Mouse (Mus musculus): ENCODE measurements at regions not wholly inside any gene's neighbourhood (a gene's known extent, or its start where the extent isn't known, plus 50 kb on each side); places are given as distances from the start of the nearest gene placed in this dataset.

DNA sequence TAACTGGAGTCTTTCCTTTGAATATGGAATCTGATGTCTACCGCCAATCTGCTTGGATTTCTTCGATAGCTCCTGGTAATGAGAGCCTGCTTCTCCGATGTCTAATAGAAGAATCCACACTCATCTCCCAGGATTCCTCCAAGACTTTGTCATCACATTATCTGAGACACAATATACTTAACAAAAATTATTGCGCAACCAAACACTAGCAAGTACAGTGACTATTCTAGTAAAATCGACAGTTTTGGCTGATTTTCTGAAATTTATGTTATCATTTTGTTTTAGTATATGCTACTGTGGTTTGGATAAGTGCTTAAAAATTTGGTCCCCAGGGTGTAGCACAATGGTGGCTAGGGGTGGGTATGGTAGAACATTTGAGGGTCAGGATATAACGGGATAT lies 266.5 kb downstream of the Gm5447 start:
- DNase-seq (ENCODE audit: low spot score): no peak

DNA sequence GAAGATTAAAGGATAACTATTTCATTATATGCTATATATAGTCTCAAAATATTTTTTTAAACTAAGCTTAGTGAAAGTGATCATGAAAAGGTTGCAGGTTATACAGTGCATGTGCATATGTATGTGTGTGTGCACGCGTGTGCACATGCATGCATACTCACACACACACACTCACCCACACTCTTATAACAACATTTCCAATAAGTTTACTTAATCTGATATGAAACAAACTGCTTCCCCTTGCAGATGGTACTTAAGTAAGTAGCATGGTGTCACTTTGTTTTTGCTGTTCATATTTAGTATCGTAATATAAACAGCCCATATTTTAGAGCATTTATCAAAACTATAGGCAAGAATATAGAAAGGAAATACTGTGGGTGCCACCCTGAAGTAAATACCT lies 275.0 kb downstream of the Gm5447 start:
- DNase-seq (ENCODE audit: low spot score): no peak

DNA sequence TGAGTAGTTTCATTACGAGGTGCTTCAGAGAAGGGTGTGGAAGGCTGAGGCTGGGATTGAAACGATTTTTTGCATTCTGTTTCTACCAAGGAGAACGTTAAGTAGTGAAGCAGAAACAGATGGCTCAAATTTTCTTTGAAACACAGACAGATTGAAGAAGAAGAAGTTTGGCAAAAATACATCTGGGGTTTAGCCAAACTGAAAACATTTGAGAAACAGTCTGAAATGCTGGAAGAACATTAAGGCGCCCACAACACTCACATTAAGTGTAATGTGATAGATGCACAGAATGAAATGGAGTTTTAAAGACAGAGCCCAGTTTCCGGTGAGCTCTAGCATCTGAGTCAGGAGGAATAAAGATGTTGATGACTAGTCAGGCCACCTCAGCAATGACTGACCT lies 275.5 kb downstream of the Gm5447 start:
- no peak for DNase-seq (ENCODE audit: low spot score)

DNA sequence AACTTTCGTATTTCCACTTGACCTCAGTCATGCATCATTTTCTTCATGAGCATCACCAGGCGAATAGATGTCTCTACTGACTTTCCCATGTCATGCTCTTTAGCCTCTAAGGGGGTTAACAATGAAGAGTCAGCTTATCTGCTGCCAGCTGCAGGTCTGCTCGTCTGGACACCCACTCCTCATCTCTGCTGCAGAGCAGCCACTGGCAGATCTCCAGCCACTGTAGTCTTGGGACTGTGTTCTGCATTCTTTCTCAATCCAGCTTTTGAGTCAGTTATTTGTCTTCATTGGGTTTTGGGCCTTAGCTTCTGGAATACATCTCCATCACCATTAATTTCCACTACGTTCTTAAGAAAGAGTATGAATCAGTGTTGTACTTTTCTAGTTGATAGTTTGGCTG lies 280.0 kb downstream of the Gm5447 start:
- no peak for DNase-seq (ENCODE audit: low spot score)

DNA sequence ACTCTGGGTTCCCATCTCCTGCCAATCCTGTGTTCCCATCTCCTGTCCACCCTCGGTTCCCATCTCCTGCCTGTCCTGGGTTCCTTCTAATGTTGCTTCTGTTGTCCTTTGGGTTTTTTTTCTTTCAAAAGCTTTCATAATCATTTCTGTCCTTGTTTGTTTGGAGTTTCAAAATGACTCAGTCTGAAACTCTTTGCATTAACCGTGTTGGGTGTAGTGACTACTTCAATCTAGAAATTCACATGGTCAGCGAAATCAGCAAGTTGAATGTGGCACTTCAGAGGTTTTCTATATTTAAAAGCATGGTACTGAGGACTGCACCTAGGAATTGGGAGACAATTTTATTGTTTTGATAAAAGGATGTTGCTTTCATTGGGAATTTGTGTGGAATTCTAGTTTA lies 280.7 kb downstream of the Gm5447 start:
- DNase-seq (ENCODE audit: low spot score): no peak

DNA sequence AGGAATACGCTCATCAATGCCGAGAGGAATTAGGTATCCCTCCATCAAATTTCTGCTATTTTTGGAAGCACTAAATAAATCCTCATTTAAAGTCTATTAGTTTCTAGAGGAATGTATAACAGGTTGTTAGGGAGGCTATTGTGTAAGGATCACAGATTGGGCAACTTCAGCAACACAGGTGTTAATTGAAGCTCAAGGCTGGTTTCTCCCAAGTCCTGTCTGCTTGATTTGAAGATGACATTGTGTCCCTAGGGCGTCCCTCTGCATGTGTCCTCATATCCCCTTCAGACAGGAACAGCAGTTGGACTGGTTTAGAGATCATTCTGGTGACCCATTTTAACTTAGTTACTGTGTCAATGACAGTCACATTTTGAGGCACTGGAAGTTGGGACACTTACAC lies 281.5 kb downstream of the Gm5447 start:
- no peak for DNase-seq (ENCODE audit: low spot score)

DNA sequence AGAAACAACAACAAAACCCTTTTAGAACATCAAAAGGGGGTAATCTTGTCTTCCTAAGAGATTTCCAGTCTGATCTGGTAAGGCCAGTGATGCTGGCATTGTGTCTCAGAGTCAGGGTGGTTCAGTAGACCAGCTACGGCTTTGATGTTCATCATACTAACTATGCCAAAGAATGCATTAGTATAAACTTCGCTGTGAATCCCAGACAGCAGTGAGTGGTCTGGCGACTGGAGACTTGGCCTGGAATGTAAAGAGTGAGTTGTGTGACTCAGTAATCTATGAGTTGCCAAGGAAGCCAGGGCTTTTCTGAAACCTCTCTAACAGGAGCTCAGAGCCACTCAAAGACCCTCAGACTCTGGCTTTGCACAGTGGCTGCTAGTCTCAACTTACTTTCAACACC lies 288.1 kb upstream of the Foxq1 start:
- DNase-seq (ENCODE audit: low spot score): no peak

GRCm38 (mm10) chr13:31276005-31276644 lies 279.8 kb upstream of the Foxq1 start:
- DNase-seq (ENCODE audit: low spot score): no peak

GRCm38 (mm10) chr13:31290630-31291029 lies 265.3 kb upstream of the Foxq1 start:
- no peak for DNase-seq (ENCODE audit: low spot score)

DNA sequence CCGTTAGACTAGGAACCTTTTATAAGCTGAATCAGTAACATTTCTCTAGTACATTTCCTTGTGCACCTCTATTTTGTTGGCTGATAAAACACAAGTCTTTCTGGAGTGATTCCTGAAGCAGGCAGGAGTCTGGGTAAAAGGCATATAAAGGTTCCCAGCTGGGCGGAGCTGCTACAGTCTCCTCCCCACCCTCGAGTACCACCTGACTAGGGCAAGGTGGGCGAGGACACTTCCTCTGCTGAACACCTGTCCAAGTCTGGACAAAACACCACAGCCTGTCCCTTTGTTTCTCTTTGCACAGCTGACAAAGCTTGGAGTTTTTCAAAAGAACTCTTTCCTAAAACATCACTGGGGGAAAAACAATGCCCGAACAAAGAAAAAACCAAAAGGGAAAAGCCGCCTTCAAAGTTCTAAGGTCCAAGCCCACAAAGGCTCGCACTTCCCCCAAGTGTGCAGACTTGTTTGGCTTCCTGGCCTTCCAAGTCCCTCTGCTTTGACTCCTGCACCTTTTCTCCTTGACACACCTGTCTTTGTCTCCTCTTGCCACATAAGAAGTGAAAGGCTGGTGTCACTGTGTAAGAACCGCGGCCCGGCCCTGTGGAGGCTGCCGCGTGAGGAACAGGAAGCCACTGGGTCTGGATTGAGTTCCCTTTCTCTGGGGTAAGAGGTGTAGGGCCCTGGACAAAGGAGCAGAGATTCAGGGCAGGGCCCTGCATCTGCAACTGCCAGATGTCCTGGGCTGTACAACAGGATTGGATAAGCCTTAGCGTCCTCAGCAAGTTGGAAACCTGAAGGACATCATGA lies 263.1 kb upstream of the Foxq1 start:
- no peak for DNase-seq (ENCODE audit: low spot score)

DNA sequence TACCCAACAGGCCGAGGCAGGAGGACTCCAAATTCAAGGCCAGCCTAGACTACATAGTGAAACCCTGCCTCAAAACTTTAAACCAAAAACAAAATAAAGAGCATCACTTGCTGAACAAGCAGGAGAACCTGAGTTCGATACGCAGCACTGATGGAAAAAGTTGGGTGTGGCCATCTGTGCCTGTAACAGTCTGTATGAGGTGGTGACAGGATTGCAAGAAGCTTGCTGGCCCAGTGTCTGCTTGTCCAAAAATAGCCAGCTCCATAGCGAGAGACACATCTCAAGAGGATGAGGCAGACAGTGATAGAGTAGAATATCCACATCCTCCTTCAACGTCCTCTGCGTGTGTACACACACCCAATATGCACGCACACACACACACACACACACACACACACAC lies 261.9 kb upstream of the Foxq1 start:
- DNase-seq (ENCODE audit: low spot score): no peak

- no peak for DNase-seq (ENCODE audit: low spot score)
Observed at GRCm38 (mm10) chr13:31303194-31303593, 252.7 kb upstream of the Foxq1 start.

- DNase-seq (ENCODE audit: low spot score): no peak
Observed at GRCm38 (mm10) chr13:31304286-31304865, 251.6 kb upstream of the Foxq1 start.

DNA sequence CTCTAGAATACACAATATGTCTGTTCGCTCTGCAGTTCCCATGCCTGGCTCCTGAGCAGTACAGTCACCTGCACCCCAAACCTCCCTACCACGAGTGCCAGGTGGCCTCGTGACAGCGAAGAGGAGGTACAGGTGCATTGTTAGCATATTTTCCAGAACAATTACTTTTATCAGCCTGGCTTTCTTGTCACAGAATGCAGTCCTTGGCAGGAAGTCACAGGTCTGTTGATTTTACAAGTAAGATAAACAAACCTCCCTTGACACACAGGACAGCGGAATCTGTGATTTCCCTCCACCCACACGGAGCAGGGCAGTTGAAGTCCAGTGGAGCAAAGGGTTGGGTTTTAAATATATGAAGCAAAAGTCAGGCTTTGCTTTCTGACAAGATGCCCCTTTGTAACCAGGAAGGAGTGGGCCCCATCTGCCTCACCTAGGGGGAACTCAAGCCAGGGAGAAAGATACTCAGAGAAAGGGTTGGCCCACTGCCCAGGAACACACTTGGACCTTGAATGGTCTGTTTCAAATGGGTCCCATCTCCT lies 246.8 kb upstream of the Foxq1 start:
- no peak for DNase-seq (ENCODE audit: low spot score)

GRCm38 (mm10) chr13:31312772-31313171 lies 243.2 kb upstream of the Foxq1 start:
- DNase-seq (ENCODE audit: low spot score): no peak

GRCm38 (mm10) chr13:31313821-31314220 lies 242.1 kb upstream of the Foxq1 start:
- DNase-seq (ENCODE audit: low spot score): no peak

GRCm38 (mm10) chr13:31317066-31317465 lies 238.9 kb upstream of the Foxq1 start:
- DNase-seq (ENCODE audit: low spot score): no peak

DNA sequence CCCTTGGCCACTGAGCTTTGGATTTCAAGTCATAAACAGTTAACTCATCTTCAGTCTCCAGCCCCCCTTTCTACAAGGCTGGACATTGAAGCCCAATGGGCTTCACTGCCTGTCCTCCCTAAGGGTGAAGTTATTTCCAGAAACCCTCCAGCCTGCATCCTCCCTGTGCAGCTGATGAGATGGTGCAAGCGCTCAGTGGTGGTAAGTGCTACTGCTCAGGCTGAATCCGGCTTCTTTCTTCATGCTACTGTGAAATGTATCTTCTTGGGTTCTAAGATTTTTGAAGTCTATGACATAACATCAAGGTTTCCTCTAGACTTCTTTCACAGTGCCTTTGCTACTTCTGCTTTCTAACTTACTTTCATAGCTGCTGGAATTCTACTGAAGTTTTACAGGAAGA lies 237.9 kb upstream of the Foxq1 start:
- no peak for DNase-seq (ENCODE audit: low spot score)

DNA sequence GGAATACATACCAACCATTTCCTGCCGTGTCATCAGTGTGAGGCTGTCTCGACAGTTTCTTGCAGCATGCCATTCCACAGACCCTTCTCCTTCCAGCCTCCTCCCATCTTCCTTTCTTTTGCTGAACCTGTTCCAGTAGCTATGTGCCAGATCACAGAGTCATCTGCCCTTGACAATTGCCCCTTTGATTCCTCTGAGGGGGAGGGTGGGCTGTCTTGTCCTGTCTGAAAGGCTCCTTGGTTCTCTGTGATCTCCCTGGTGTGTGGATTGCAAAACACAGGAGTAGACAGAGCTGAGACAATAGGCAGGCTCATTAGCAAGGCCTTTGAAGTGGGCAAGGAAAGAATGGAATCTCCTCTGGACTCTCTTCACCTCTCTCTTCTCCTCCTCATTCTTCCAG lies 234.5 kb upstream of the Foxq1 start:
- no peak for DNase-seq (ENCODE audit: low spot score)

- DNase-seq (ENCODE audit: low spot score): no peak
Observed at GRCm38 (mm10) chr13:31326269-31326851, 229.6 kb upstream of the Foxq1 start.

DNA sequence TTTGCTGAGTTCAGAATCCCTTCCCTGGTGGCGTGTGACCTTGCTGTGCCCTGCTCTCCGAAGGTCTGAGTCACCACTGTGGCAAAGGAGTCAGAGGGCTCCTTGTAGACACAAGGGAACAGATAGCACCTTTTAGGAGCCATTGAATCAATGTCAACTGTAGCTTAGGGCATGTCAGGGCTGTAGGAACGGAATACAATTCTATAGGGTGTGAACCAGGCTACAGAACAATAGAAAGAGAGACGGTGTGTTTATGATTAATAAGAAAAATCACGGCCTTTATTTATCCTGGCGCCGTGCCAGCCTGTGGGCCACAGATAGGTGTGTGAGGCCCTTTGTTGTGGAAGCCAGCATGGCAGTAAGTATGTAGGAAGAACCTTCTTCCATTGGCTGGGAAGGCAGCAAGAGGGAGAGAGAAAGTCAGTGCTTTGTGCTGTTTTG lies 228.4 kb upstream of the Foxq1 start:
- no peak for DNase-seq (ENCODE audit: low spot score)

- DNase-seq (ENCODE audit: low spot score): no peak
Observed at GRCm38 (mm10) chr13:31328756-31329155, 227.2 kb upstream of the Foxq1 start.

DNA sequence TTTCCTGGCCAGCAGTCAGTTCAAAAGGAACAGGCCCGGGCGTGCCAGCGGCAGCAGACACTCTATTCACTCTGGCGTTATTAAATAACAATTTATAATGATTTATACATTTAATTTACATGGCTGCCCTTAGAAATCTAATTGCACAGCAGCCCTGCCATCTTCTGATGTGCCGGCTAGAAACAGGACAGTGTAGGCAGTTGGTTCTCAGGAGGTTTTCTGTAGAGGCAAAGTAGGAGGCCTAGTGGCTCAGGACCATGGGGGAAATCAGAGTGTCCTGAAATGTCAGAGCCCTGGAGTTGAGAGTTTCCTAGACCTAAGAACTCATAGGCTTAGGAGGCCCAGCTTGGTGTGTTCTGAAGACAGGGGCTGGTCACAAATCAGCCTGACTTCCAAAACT lies 225.2 kb upstream of the Foxq1 start:
- no peak for DNase-seq (ENCODE audit: low spot score)

All from T-cell, adult 2 months (primary cell).